Mouse (Mus musculus) bone marrow, adult 2 months (tissue): Measurements from ENCODE around the gene Oser1. TPM values are rescaled to one million over a fixed set of nuclear protein-coding genes. Genes with fewer than 3 reads are reported as not detected.

ENCODE experiments used
- H3K27ac ChIP-seq: fragments of 200-500 bp; 2 replicates; pipeline ENCODE4 v1.5.1; 2012; ENCODE audit warnings: low read depth, mild to moderate bottlenecking, control low read depth, inconsistent platforms, low read length; ENCODE audit not compliant: control insufficient read depth, poor library complexity, insufficient read depth
- H3K4me1 ChIP-seq: fragments of 200-500 bp; 2 replicates; pipeline ENCODE4 v1.6.1; 2011; ENCODE audit warnings: low read length; ENCODE audit not compliant: control insufficient read depth, insufficient read depth
- H3K4me3 ChIP-seq: fragments of 200-500 bp; replicated peaks from 2 replicates; pipeline ENCODE3; 2011; ENCODE audit warnings: mild to moderate bottlenecking, low read depth, low read length, control low read depth; ENCODE audit not compliant: control insufficient read depth
- CTCF ChIP-seq: fragments of 200-500 bp; IDR thresholded peaks from 2 replicates; pipeline ENCODE4 v1.5.1; 2011; ENCODE audit warnings: low read length, control low read depth; ENCODE audit not compliant: control insufficient read depth, insufficient read depth
- POLR2A ChIP-seq: fragments of 200-500 bp; IDR thresholded peaks from 2 replicates; pipeline ENCODE4 v1.6.1; 2011; ENCODE audit warnings: low read depth, mild to moderate bottlenecking, control low read depth, low read length, borderline replicate concordance; ENCODE audit not compliant: control insufficient read depth
- WGBS: fragments of 180-500 bp; shearing (Covaris S2); methylation state at CpG from one replicate; pipeline ENCODE4 v1.1.7; 2018; 5-methylcytosine and 5-hydroxymethylcytosine counted together
- polyA plus RNA-seq: library from polyadenylated mRNA; stranded (reverse); fragments of >200 nt; gene quantifications from 2 replicates; pipeline ENCODE4 v1.2.4, GENCODE M21; 2011; ENCODE audit warnings: low replicate concordance; ENCODE audit not compliant: missing spikeins, insufficient read depth, insufficient read length

The Oser1 gene
- polyA plus RNA-seq, 1 experiment: 70.4 TPM

GRCm38 (mm10) chr2:163399222-163399621 is 25.3 kb downstream of the Oser1 start:
- 73% methylated on average over 8 of the region's 8 CpGs for WGBS
- TF ChIP-seq POLR2A (no peak), CTCF (no peak)

DNA sequence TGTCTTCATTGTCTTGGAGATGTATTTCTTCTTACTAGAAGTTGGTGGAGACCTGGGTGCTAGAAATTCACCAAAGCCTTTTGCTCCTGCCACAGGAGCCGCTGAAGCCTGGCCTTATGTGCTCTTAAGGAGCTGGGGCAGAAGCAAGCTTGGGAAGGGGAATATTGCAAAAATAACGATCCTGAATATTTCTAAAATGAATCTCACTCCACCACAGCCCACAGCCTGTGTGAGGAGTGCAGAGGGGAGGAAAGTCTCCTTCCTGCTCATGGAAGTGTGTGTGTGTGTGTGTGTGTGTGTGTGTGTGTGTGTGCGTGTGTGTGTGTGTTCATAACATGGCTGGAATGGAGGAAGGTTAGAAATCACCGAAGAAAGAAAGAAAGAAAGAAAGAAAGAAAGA is 25.7 kb downstream of the Oser1 start:
- no peaks in the 10 kb centered on the region for H3K4me1 ChIP-seq
- TF ChIP-seq CTCF (no peak), POLR2A (no peak)
- no peak overlapping the region for H3K27ac ChIP-seq
- H3K4me3 ChIP-seq: no peak overlapping the region
- 67% methylated on average over 4 of the region's 4 CpGs for WGBS

More at GRCm38 (mm10) chr2:163399222-163399621, 25.3 kb downstream of the Oser1 start:
- no peak overlapping the region for H3K4me3 ChIP-seq
- no peak overlapping the region for H3K27ac ChIP-seq
- no peaks in the 10 kb centered on the region for H3K4me1 ChIP-seq

- no peak for TF ChIP-seq CTCF
- no peak for TF ChIP-seq POLR2A
- H3K4me3 ChIP-seq: no peak within 1 kb of the TSS
- H3K4me1 ChIP-seq: no peaks in the 10 kb centered on the region
- WGBS: 43% methylated on average over 10 of the region's 10 CpGs
- no peak within 1 kb of the TSS for H3K27ac ChIP-seq
Measured at GRCm38 (mm10) chr2:163397905-163398304, 26.6 kb downstream of the Oser1 start, which contains the start of gene Jph2. Jph2 (minus strand) TSS chr2:163397993.

- TF ChIP-seq POLR2A (no peak), CTCF (no peak)
- H3K4me1 ChIP-seq: no peaks in the 10 kb centered on the region
- WGBS: 85% methylated on average over 19 of the region's 19 CpGs
- H3K4me3 ChIP-seq: no peak overlapping the region
- no peak overlapping the region for H3K27ac ChIP-seq
Measured at GRCm38 (mm10) chr2:163397071-163397470, 27.4 kb downstream of the Oser1 start.

GRCm38 (mm10) chr2:163394977-163395376 is 29.5 kb downstream of the Oser1 start:
- 75% methylated on average over 6 of the region's 6 CpGs for WGBS
- no peak for TF ChIP-seq CTCF
- TF ChIP-seq POLR2A: no peak
- Histone ChIP-seq H3K27ac (no peak overlapping the region), H3K4me3 (no peak overlapping the region), H3K4me1 (no peaks in the 10 kb centered on the region)

DNA sequence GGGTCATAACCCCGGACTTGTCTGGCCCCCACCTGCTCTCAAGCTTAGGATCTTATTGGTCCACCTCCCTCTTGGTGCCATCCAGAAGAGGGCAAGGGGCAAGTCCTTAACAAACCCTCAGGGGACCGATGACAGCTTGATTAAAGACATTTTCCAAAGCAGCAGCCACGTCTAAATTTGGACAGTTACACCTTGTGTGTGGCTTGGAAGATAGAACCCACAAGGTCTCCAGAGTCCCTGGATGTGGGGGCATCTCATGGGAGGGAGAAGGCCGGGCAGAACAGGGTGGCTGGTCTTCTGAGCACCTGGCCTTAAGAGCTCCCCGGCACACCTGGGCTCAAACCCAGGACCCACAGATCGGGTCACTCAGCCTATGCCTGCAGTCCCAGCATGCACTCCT is 30.5 kb downstream of the Oser1 start:
- Histone ChIP-seq H3K4me1 (no peaks in the 10 kb centered on the region), H3K27ac (no peak overlapping the region), H3K4me3 (no peak overlapping the region)
- TF ChIP-seq POLR2A (no peak), CTCF (no peak)
- 67% methylated on average over 6 of the region's 6 CpGs for WGBS

DNA sequence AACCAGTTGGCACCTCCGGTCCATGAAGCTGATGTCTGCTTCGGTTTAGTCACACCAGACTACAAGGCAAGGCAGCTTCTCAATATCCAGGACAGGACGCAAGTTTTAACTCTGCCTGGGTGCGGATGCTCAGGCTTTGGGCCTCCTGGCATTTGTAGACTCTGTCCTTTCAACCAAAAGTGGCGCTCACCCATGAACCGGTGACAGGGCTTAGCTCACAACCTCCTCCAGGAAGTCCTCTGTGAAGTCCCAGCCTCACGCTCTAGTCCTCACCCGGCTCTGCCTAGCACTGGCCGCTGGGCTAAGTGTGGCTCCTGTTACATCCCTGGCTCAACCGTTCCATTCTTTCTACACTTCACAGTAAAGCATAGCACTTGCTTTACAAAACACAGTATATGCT is 31.3 kb downstream of the Oser1 start:
- WGBS: 84% methylated on average over 10 of the region's 10 CpGs
- Histone ChIP-seq H3K4me3 (no peak overlapping the region), H3K27ac (no peak overlapping the region), H3K4me1 (no peaks in the 10 kb centered on the region)
- no peak for TF ChIP-seq POLR2A
- TF ChIP-seq CTCF: no peak

- Histone ChIP-seq H3K4me1 (no peaks in the 10 kb centered on the region), H3K27ac (no peak overlapping the region), H3K4me3 (no peak overlapping the region)
- TF ChIP-seq CTCF (no peak), POLR2A (no peak)
- WGBS: 72% methylated on average over 6 of the region's 6 CpGs
Measured at GRCm38 (mm10) chr2:163392436-163392835, 32.1 kb downstream of the Oser1 start.
